Mouse (Mus musculus) myocyte (in vitro differentiated cells): ENCODE results near the gene Nosip. TPM values are rescaled to one million over a fixed set of nuclear protein-coding genes. Genes with fewer than 3 reads are reported as not detected.
A peak's percentile ranks its signal among the peaks of the same experiment; 100 is the strongest.
"Not testable (repeated sequence)": the region's sequence is repeated elsewhere in the genome, so short reads cannot be mapped to it uniquely, and the experiment has no call there.

Experiments
- H3K27me3 ChIP-seq: one replicate; pipeline ENCODE4 v1.6.1; 2011; ENCODE audit not compliant: control insufficient read depth, insufficient read depth, insufficient read length
- H3K36me3 ChIP-seq: one replicate; pipeline ENCODE4 v1.6.1; 2011; ENCODE audit not compliant: control insufficient read depth, insufficient read depth
- H3K4me2 ChIP-seq: one replicate; pipeline ENCODE4 v1.6.1; 2011; ENCODE audit warnings: low read depth, control low read depth
- H3K4me3 ChIP-seq: one replicate; pipeline ENCODE4 v1.5.1; 2011; ENCODE audit warnings: mild to moderate bottlenecking, control low read depth, moderate library complexity
- H3K79me2 ChIP-seq: one replicate; pipeline ENCODE4 v1.6.1; 2011; ENCODE audit not compliant: control insufficient read depth, insufficient read depth
- H3ac ChIP-seq: one replicate; pipeline ENCODE4 v1.6.1; 2011; ENCODE audit not compliant: control insufficient read depth, insufficient read length
- CEBPB ChIP-seq: IDR thresholded peaks from 2 replicates; pipeline ENCODE4 v1.6.1; 2011; ENCODE audit warnings: mild to moderate bottlenecking, moderate library complexity; ENCODE audit not compliant: poor library complexity, insufficient read depth, severe bottlenecking
- E2F4 ChIP-seq: IDR thresholded peaks from one replicate; pipeline ENCODE4 v1.6.1; 2011; ENCODE audit warnings: mild to moderate bottlenecking, control low read depth, moderate library complexity; ENCODE audit not compliant: insufficient read depth
- MAX ChIP-seq: IDR thresholded peaks from one replicate; pipeline ENCODE4 v1.6.1; 2011; ENCODE audit warnings: low read depth, mild to moderate bottlenecking, control low read depth
- MYOD1 ChIP-seq, 3 experiments: IDR thresholded peaks; one replicate each; pipeline ENCODE4 v1.6.1; 2011; ENCODE audit warnings: control low read depth in 2 of 3, low read depth in 2 of 3, mild to moderate bottlenecking in 2 of 3, moderate library complexity in 1 of 3; ENCODE audit not compliant: insufficient read length in 2 of 3, control insufficient read depth in 1 of 3
- MYOG ChIP-seq, 3 experiments: IDR thresholded peaks; one replicate each; pipeline ENCODE4 v1.6.1; 2011; ENCODE audit warnings: control low read depth in 2 of 3, low read depth in 2 of 3, mild to moderate bottlenecking in 2 of 3; ENCODE audit not compliant: insufficient read length in 2 of 3, control insufficient read depth in 1 of 3, insufficient read depth in 1 of 3
- POLR2AphosphoS2 ChIP-seq: IDR thresholded peaks from one replicate; pipeline ENCODE4 v1.6.1; 2011; ENCODE audit warnings: low read depth, control low read depth; ENCODE audit not compliant: insufficient read length
- REST ChIP-seq: IDR thresholded peaks from one replicate; pipeline ENCODE4 v1.6.1; 2011; ENCODE audit warnings: mild to moderate bottlenecking, control low read depth, moderate library complexity; ENCODE audit not compliant: insufficient read depth, insufficient read length
- SRF ChIP-seq: IDR thresholded peaks from one replicate; pipeline ENCODE4 v1.6.1; 2011; ENCODE audit warnings: low read depth; ENCODE audit not compliant: control insufficient read depth, insufficient read length
- TCF12 ChIP-seq: IDR thresholded peaks from one replicate; pipeline ENCODE4 v1.6.1; 2011; ENCODE audit warnings: mild to moderate bottlenecking, control low read depth; ENCODE audit not compliant: poor library complexity, insufficient read depth, severe bottlenecking
- TCF3 ChIP-seq: IDR thresholded peaks from one replicate; pipeline ENCODE4 v1.6.1; 2011; ENCODE audit warnings: low read depth, control low read depth; ENCODE audit not compliant: insufficient read length
- USF1 ChIP-seq: IDR thresholded peaks from one replicate; pipeline ENCODE4 v1.6.1; 2011; ENCODE audit warnings: low read depth, mild to moderate bottlenecking, control low read depth, moderate library complexity
- polyA plus RNA-seq: library from polyadenylated mRNA; unstranded; fragments of >200 nt; fragmentation: generic; extraction: Trizol; gene quantifications from one replicate; pipeline ENCODE4 v1.2.1, GENCODE M21; 2012; ENCODE audit warnings: missing spikeins

The Nosip gene
- polyA plus RNA-seq, 1 experiment, result 66.1 TPM

DNA sequence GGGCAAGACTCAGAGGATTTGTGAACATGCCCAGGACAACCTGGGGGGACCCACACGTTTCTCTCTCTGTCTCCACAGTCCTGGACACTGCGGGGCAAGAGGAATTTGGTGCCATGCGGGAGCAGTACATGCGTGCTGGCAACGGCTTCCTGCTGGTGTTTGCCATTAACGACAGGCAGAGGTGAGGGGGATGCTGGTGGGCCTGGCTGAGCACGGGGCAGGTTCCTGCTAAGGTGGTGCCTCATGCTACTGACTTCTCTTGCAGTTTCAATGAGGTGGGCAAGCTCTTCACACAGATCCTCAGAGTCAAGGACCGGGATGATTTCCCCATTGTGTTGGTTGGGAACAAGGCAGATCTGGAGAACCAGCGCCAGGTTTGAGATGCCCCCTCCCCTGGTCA, 42.0 kb upstream of the Nosip start:
- H3K4me3 ChIP-seq, result peak overlapping the region; percentile 71
- no peaks in the 10 kb centered on the region for H3K27me3 ChIP-seq
- H3K4me2 ChIP-seq, result peak overlapping the region; percentile 98
- peaks cover 13% of the 10 kb centered on the region for H3K79me2 ChIP-seq
- no peak overlapping the region for H3ac ChIP-seq
- no peak for TF ChIP-seq USF1
- TF ChIP-seq TCF3, result no peak
- TF ChIP-seq POLR2AphosphoS2, result peak; percentile 61
- no peak for TF ChIP-seq SRF
- no peak for TF ChIP-seq MAX
- TF ChIP-seq E2F4, result no peak
- H3K36me3 ChIP-seq, result peaks cover 5% of the 10 kb centered on the region

DNA sequence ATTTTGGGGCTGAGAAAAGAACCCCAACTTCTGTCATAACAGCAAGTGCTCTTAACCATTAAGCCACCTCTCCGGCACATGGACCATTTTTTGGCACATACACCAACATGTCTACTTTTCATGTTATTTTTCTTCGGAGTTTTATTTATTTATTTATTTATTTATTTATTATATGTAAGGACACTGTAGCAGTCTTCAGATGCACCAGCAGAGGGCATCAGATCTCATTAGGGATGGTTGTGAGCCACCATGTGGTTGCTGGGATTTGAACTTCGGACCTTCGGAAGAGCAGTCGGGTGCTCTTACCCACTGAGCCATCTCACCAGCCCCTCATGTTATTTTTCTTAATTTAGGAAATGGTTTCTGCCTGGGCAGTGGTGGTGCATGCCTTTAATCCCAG, 38.5 kb upstream of the Nosip start:
- not testable (repeated sequence) for H3ac ChIP-seq, H3K79me2 ChIP-seq, H3K4me2 ChIP-seq, H3K36me3 ChIP-seq, H3K27me3 ChIP-seq, H3K4me3 ChIP-seq

DNA sequence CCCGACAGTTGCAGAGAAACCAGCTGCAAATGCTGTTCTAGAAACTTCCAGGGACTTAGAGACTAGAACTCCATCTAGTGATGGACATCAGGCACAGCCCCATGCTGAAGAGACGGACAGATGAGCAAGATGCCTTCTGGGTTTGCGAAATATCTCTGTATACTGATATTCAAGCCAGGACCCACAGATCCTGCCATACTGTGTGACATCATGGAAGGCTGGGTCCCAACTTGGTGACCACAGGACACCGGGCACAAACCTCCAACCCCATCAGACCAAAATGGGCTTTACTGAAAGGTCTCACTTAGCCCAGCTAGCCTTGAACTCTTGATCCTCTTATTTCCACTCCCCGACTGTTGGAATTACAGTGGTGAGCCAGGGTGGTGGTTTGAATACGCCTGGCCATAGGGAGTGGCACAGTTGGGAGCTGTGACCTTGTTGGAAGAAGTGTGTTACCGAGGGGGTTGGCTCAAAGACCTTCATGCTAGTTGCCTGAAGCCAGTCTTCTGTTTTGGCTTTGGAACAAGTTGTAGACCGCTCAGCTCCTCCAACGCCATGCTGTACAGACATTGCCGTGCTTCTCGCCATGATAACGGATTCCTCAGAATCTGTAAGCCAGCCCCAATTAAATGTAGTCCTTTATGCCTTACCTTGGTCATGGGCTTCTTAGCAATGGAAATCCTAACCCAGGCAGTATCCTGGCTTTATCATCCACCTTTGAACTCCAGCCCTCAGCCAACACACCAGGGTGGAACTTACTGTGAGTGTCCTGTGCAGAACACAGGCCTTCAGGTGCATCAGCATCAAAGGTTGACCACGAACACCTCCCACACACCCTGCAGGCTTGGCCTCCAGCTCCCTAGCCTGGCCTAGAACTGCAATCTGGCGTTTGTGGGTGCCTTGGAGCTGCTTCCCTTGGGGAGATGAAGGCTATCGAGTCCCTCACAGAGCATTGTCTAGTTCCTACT, 37.7 kb upstream of the Nosip start:
- Histone ChIP-seq H3K27me3 (no peaks in the 10 kb centered on the region), H3K4me2 (no peak overlapping the region), H3K79me2 (no peaks in the 10 kb centered on the region), H3K4me3 (no peak overlapping the region), H3ac (no peak overlapping the region), H3K36me3 (peaks cover 5% of the 10 kb centered on the region)
- no peak for TF ChIP-seq MAX
- peak; percentile 56 for TF ChIP-seq POLR2AphosphoS2
- no peak for TF ChIP-seq USF1

GRCm38 (mm10) chr7:45025601-45026220, 36.5 kb upstream of the Nosip start:
- no peaks in the 10 kb centered on the region for H3K79me2 ChIP-seq
- H3K27me3 ChIP-seq, result no peaks in the 10 kb centered on the region
- H3K4me3 ChIP-seq, result no peak overlapping the region
- peaks cover 5% of the 10 kb centered on the region for H3K36me3 ChIP-seq
- no peak overlapping the region for H3ac ChIP-seq
- no peak overlapping the region for H3K4me2 ChIP-seq
- TF ChIP-seq TCF3, result no peak
- no peak for TF ChIP-seq SRF
- TF ChIP-seq REST, result no peak

GRCm38 (mm10) chr7:45026256-45026655, 36.0 kb upstream of the Nosip start:
- TF ChIP-seq POLR2AphosphoS2 (no peak), CEBPB (no peak), TCF3 (no peak), E2F4 (no peak)

GRCm38 (mm10) chr7:45027761-45028160, 34.5 kb upstream of the Nosip start:
- H3K36me3 ChIP-seq, result no peaks in the 10 kb centered on the region
- no peaks in the 10 kb centered on the region for H3K79me2 ChIP-seq
- TF ChIP-seq TCF3 (no peak), MYOD1 (IDR thresholded peaks at IDR 0.05; ENCODE audit: control insufficient read depth in 1 of 3, insufficient read length in 2 of 3, low read depth in 2 of 3) (no peak), MYOG (IDR thresholded peaks at IDR 0.05; ENCODE audit: control insufficient read depth in 1 of 3, insufficient read depth in 1 of 3, insufficient read length in 2 of 3, low read depth in 2 of 3) (no peak), E2F4 (no peak), SRF (no peak), USF1 (no peak), CEBPB (no peak), POLR2AphosphoS2 (no peak), TCF12 (no peak), REST (no peak)
- no peak overlapping the region for H3ac ChIP-seq
- H3K4me2 ChIP-seq, result no peak overlapping the region
- no peak overlapping the region for H3K4me3 ChIP-seq
- H3K27me3 ChIP-seq, result no peaks in the 10 kb centered on the region

More at GRCm38 (mm10) chr7:45026256-45026655, 36.0 kb upstream of the Nosip start:
- H3K4me2 ChIP-seq, result no peak overlapping the region
- H3ac ChIP-seq, result no peak overlapping the region
- H3K79me2 ChIP-seq, result no peaks in the 10 kb centered on the region
- H3K27me3 ChIP-seq, result no peaks in the 10 kb centered on the region
- peaks cover 2% of the 10 kb centered on the region for H3K36me3 ChIP-seq
- H3K4me3 ChIP-seq, result no peak overlapping the region
